Mouse (Mus musculus) liver, embryonic 16.5 days (tissue): ENCODE results near the gene Rpl36al. TPM values are rescaled to one million over a fixed set of nuclear protein-coding genes. Genes with fewer than 3 reads are reported as not detected.

Source experiments
- ATAC-seq: fragments of 200-750 bp; cut with Nextera tagmentation; 2 replicates; pipeline ENCODE4 v1.8.0; 2017; ENCODE audit warnings: low read depth, mild to moderate bottlenecking, moderate number of reproducible peaks, moderate library complexity
- H3K27ac ChIP-seq: fragments of 300-500 bp; sonication (generic); 2 replicates; pipeline ENCODE4 v1.5.1; 2014; ENCODE audit warnings: mild to moderate bottlenecking, low read length
- H3K27me3 ChIP-seq: fragments of 300-500 bp; sonication (generic); 2 replicates; pipeline ENCODE4 v1.6.1; 2014; ENCODE audit warnings: low read depth, low read length, mixed read lengths; ENCODE audit not compliant: control insufficient read depth, insufficient read depth
- H3K36me3 ChIP-seq: fragments of 300-500 bp; sonication (generic); 2 replicates; pipeline ENCODE4 v1.6.1; 2014; ENCODE audit warnings: mild to moderate bottlenecking; ENCODE audit not compliant: control insufficient read depth, insufficient read depth
- H3K4me1 ChIP-seq: fragments of 300-500 bp; sonication (generic); 2 replicates; pipeline ENCODE4 v1.6.1; 2014; ENCODE audit warnings: low read depth, low read length, mixed read lengths; ENCODE audit not compliant: control insufficient read depth
- H3K4me2 ChIP-seq: fragments of 300-500 bp; sonication (generic); 2 replicates; pipeline ENCODE4 v1.6.1; 2014; ENCODE audit warnings: low read depth, low read length, mixed read lengths
- H3K4me3 ChIP-seq: fragments of 300-500 bp; sonication (generic); 2 replicates; pipeline ENCODE4 v1.5.1; 2014; ENCODE audit warnings: low read depth, mild to moderate bottlenecking, low read length
- H3K9ac ChIP-seq: fragments of 300-500 bp; sonication (generic); 2 replicates; pipeline ENCODE4 v1.6.1; 2014; ENCODE audit warnings: low read depth, low read length
- H3K9me3 ChIP-seq: fragments of 300-500 bp; sonication (generic); replicated peaks from 2 replicates; pipeline ENCODE4 v1.6.1; 2016; ENCODE audit warnings: low read length; ENCODE audit not compliant: control insufficient read depth
- WGBS: fragments of 180-500 bp; shearing (Covaris S2); extraction: QIAGEN DNeasy Blood & Tissue Kit; methylation state at CpG from one replicate; pipeline ENCODE4 v1.1.7; 2014; ENCODE audit not compliant: insufficient replicate concordance; 5-methylcytosine and 5-hydroxymethylcytosine counted together
- polyA plus RNA-seq: library from polyadenylated mRNA; unstranded; fragments of >200 nt; fragmentation: Nextera tagmentation; extraction: Ambion mirVana; gene quantifications from 2 replicates; pipeline ENCODE4 v1.2.1, GENCODE M21; 2015

Gene Rpl36al
- polyA plus RNA-seq, 1 experiment from 2014 or later: 402 TPM

DNA sequence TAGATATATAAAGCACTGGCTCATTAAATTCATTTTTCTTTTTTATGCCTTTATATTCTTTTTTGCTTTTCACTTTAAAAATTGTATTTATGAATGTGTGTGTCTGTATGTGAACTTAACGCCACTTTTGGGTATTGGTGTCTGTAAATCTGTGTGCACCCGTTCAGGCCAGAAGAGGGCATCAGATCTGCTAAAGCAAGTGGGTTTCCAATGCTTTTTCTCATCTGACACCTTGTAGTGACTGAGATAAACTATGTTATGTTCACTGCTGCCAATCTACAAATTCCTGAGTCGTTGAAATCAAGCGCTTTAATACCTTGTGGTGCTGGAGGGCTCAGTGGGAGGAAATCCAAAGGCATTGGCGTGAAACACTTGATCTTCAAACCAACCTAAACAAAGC lies 27.2 kb upstream of the Rpl36al start:
- Histone ChIP-seq H3K36me3 (peaks cover 25% of the 10 kb centered on the region), H3K4me2 (no peak overlapping the region), H3K27me3 (no peaks in the 10 kb centered on the region), H3K9ac (no peak overlapping the region), H3K9me3 (no peaks in the 10 kb centered on the region), H3K4me1 (no peaks in the 10 kb centered on the region), H3K27ac (no peak overlapping the region), H3K4me3 (no peak overlapping the region)
- 77% methylated on average over 5 of the region's 5 CpGs for WGBS
- no peak for ATAC-seq

DNA sequence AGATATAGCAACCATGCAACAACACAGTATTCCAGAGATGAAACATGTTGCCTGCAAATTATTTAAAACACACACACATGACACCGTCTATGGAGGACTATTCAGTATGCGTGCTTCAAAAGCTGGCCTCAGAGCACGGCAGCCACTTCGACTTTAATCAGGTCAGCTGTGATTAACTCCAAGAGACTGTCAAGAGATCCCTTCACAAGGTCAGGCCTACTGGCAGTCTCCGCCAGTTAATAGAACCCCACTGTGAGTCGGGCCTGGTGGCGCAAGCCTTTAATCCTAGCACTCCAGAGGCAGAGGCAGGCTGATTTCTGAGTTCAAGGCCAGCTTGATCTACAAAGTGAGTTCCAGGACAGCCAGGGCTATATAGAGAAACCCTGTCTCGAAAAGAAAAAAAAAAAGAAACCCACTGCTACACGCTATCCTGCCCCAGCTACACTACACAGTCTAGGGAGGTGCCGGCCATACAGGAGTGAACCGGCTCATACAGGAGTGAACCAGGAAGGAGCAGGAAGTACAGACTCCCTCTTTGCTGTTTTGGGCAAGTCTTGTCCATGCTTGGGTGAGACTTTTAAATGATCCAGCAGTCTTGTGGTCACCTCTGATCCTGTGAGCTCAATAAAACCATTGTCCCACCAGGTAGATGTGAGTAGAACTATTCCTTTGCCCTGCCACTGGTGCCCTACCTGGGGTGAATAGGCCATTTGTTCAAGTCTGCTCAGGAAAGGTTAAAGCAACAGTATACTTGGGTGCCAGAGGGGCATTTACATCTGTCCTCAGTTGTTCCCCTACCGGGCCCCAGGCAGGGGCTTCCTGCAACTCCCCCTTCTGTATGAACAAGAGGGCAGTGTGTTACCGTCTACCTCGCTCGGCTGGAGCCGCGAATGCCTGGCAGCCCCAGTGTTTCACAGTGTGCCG lies 26.4 kb upstream of the Rpl36al start:
- Histone ChIP-seq H3K4me1 (no peaks in the 10 kb centered on the region), H3K9me3 (no peaks in the 10 kb centered on the region), H3K36me3 (peaks cover 26% of the 10 kb centered on the region), H3K27ac (no peak overlapping the region), H3K4me2 (no peak overlapping the region), H3K27me3 (no peaks in the 10 kb centered on the region), H3K9ac (no peak overlapping the region), H3K4me3 (no peak overlapping the region)
- no peak for ATAC-seq
- 89% methylated on average over 18 of the region's 18 CpGs for WGBS

DNA sequence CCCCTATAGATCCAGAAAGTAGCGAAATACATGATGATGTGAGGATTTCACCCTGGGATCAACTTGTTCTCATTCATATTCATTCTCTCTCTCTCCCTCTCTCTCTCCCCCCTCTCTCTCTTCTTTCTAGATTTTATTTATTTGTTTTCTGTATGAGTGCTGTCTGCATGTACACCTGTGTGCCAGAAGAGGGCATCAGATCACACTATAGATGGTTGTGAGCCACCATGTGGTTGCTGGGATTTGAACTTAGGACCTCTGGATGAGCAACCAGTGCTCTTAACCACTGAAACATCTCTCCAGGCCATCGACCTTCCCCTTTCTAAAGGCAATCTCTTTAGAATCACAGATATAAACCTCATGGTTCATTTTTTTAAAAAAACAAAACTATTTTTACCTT lies 24.6 kb upstream of the Rpl36al start:
- H3K36me3 ChIP-seq: peaks cover 21% of the 10 kb centered on the region
- WGBS: 81% methylated on average over 2 of the region's 2 CpGs
- H3K27me3 ChIP-seq: no peaks in the 10 kb centered on the region

DNA sequence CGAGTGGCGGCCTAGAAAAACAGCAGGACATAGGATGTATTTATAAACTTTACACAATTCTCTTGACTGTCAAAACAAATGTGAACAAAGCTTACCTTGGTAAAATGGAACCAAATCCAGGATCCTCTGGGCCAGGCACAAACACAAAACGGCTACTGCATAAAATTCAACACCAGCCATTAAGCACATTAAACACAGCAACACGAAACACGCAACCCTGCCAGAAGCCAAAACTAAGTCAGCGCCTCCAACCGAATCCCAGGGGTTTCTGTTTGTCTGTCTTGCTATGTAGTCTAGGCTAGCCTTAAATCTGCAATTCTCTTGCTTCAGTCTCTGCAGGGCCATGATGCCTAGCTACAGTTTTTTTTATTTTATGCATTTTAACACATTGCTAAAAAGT lies 24.0 kb upstream of the Rpl36al start:
- WGBS: 87% methylated on average over 7 of the region's 7 CpGs
- peaks cover 18% of the 10 kb centered on the region for H3K36me3 ChIP-seq
- no peaks in the 10 kb centered on the region for H3K9me3 ChIP-seq
- ATAC-seq: no peak
- no peaks in the 10 kb centered on the region for H3K4me1 ChIP-seq
- H3K27ac ChIP-seq: no peak overlapping the region
- no peak overlapping the region for H3K4me3 ChIP-seq
- H3K4me2 ChIP-seq: no peak overlapping the region
- H3K9ac ChIP-seq: no peak overlapping the region
- no peaks in the 10 kb centered on the region for H3K27me3 ChIP-seq

More for the DNA sequence above, 24.6 kb upstream of the Rpl36al start:
- H3K9ac ChIP-seq: no peak overlapping the region
- no peak overlapping the region for H3K4me2 ChIP-seq
- H3K27ac ChIP-seq: no peak overlapping the region
- H3K4me3 ChIP-seq: no peak overlapping the region
- no peaks in the 10 kb centered on the region for H3K9me3 ChIP-seq
- no peak for ATAC-seq
- H3K4me1 ChIP-seq: no peaks in the 10 kb centered on the region

GRCm38 (mm10) chr12:69207396-69207795 lies 23.5 kb upstream of the Rpl36al start:
- Histone ChIP-seq H3K4me1 (no peaks in the 10 kb centered on the region), H3K27me3 (no peaks in the 10 kb centered on the region), H3K9me3 (no peaks in the 10 kb centered on the region), H3K27ac (no peak overlapping the region), H3K4me2 (no peak overlapping the region), H3K4me3 (no peak overlapping the region), H3K36me3 (peaks cover 22% of the 10 kb centered on the region), H3K9ac (no peak overlapping the region)
- WGBS: 84% methylated on average over 8 of the region's 8 CpGs
- ATAC-seq: no peak

DNA sequence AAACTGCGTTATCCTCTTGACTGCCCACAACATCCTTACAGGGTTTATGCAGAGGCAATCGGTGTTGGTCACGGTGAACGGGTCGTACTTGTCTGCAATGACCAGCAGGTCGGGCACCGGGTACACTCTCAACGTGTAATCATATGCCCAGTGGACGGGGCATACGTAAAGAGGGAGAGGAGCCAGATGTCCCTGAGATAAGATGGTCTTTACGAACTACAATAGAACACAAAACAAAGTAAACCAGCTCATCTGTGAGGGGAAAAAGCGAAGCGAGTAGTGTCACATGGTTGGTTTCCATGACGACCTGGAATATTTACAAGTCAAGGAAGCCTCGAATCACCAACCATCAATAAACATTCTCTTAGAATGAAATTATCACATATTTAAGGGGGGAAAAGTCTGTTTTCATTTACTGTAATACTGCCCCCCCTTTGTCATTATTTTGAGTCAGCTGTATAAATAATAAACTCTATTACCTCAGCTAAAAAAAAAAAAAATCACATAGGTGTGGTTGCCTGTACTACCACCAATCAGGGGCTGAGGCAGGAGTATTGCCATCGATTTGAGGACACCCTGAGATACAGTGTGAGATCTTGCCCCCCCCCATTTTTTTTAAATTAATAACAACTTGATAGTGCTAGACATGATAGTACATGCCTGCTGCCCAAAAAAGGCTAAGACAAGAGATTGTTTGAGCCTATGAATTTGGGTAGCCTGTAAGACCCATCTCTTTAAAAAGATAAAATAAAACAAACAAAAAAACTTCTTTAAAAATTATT lies 20.4 kb upstream of the Rpl36al start, which contains the start of gene Gm49384:
TSS of gene Gm49384 (minus strand) at position 216 of the 782 bp plus-strand sequence.
- 83% methylated on average over 16 of the region's 16 CpGs for WGBS
- H3K27me3 ChIP-seq: no peaks in the 10 kb centered on the region
- no peak within 1 kb of the TSS for H3K4me2 ChIP-seq
- no peak within 1 kb of the TSS for H3K4me3 ChIP-seq
- H3K4me1 ChIP-seq: peaks cover under 1% of the 10 kb centered on the region
- no peak for ATAC-seq
- H3K9ac ChIP-seq: no peak within 1 kb of the TSS
- no peak within 1 kb of the TSS for H3K27ac ChIP-seq
- peaks cover 30% of the 10 kb centered on the region for H3K36me3 ChIP-seq
- no peaks in the 10 kb centered on the region for H3K9me3 ChIP-seq

- no peaks in the 10 kb centered on the region for H3K27me3 ChIP-seq
- no peaks in the 10 kb centered on the region for H3K9me3 ChIP-seq
- peaks cover 16% of the 10 kb centered on the region for H3K4me1 ChIP-seq
- no peak for ATAC-seq
- no peak overlapping the region for H3K27ac ChIP-seq
- no peak overlapping the region for H3K4me3 ChIP-seq
- peak overlapping the region; percentile 98; the same call in 1 of the 2 replicates for H3K4me2 ChIP-seq
- no peak overlapping the region for H3K9ac ChIP-seq
- H3K36me3 ChIP-seq: peaks cover 18% of the 10 kb centered on the region
Observed at GRCm38 (mm10) chr12:69198985-69199384, 15.1 kb upstream of the Rpl36al start.

- peaks cover 16% of the 10 kb centered on the region for H3K36me3 ChIP-seq
- H3K4me2 ChIP-seq: peak within 1 kb of the TSS; percentile 98
- under 1% methylated on average over 18 of the region's 18 CpGs for WGBS
- no peaks in the 10 kb centered on the region for H3K27me3 ChIP-seq
- no peaks in the 10 kb centered on the region for H3K9me3 ChIP-seq
- peak within 1 kb of the TSS; percentile 82 for H3K9ac ChIP-seq
- H3K27ac ChIP-seq: peak within 1 kb of the TSS; percentile 91
- ATAC-seq: peak; percentile 37
- H3K4me1 ChIP-seq: peaks cover 18% of the 10 kb centered on the region
- H3K4me3 ChIP-seq: peak within 1 kb of the TSS; percentile 100
Observed at GRCm38 (mm10) chr12:69198164-69198535, 14.3 kb upstream of the Rpl36al start, which contains the start of gene Dnaaf2. TSS of gene Dnaaf2 (minus strand) at chr12:69198429.
